Mouse (Mus musculus) hindbrain, embryonic 11.5 days (tissue): ENCODE data around the gene Ush1g. TPM values are rescaled to one million over a fixed set of nuclear protein-coding genes. Genes with fewer than 3 reads are reported as not detected.

Experiments
- ATAC-seq: fragments of 200-750 bp; cut with Nextera tagmentation; 2 replicates; pipeline ENCODE4 v1.8.0; 2017; ENCODE audit warnings: mild to moderate bottlenecking, moderate TSS enrichment, moderate library complexity; ENCODE audit not compliant: low FRiP score
- DNase-seq: peaks from one replicate; pipeline ENCODE4 v3.0.0-alpha.2; 2015; ENCODE audit warnings: low spot score
- H3K27ac ChIP-seq: fragments of 300-500 bp; sonication (generic); 2 replicates; pipeline ENCODE4 v1.5.1; 2014; ENCODE audit warnings: mild to moderate bottlenecking, low read depth, low read length
- H3K27me3 ChIP-seq: fragments of 300-500 bp; sonication (generic); 2 replicates; pipeline ENCODE4 v1.6.1; 2014; ENCODE audit warnings: mild to moderate bottlenecking, low read length, moderate library complexity, mixed read lengths; ENCODE audit not compliant: control insufficient read depth, insufficient read depth
- H3K36me3 ChIP-seq: fragments of 300-500 bp; sonication (generic); 2 replicates; pipeline ENCODE4 v1.6.1; 2014; ENCODE audit warnings: mild to moderate bottlenecking, low read length, moderate library complexity, mixed read lengths; ENCODE audit not compliant: control insufficient read depth, insufficient read depth
- H3K4me1 ChIP-seq: fragments of 300-500 bp; sonication (generic); replicated peaks from 2 replicates; pipeline ENCODE4 v1.6.1; 2014; ENCODE audit warnings: low read length, mixed read lengths; ENCODE audit not compliant: control insufficient read depth, insufficient read depth
- H3K4me2 ChIP-seq: fragments of 300-500 bp; sonication (generic); replicated peaks from 2 replicates; pipeline ENCODE4 v1.6.1; 2014; ENCODE audit warnings: mild to moderate bottlenecking, low read depth, low read length
- H3K4me3 ChIP-seq: fragments of 300-500 bp; sonication (generic); 2 replicates; pipeline ENCODE4 v1.5.1; 2014; ENCODE audit warnings: low read depth, low read length
- H3K9ac ChIP-seq: fragments of 300-500 bp; sonication (generic); 2 replicates; pipeline ENCODE4 v1.6.1; 2014; ENCODE audit warnings: low read depth, low read length
- H3K9me3 ChIP-seq: fragments of 300-500 bp; sonication (generic); 2 replicates; pipeline ENCODE4 v1.6.1; 2016; ENCODE audit warnings: low read length; ENCODE audit not compliant: control insufficient read depth
- WGBS: fragments of 180-500 bp; shearing (Covaris S2); extraction: QIAGEN DNeasy Blood & Tissue Kit; methylation state at CpG from one replicate; pipeline ENCODE4 v1.1.7; 2014; 5-methylcytosine and 5-hydroxymethylcytosine counted together
- polyA plus RNA-seq: library from polyadenylated mRNA; unstranded; fragments of >200 nt; fragmentation: Nextera tagmentation; extraction: Ambion mirVana; gene quantifications from 2 replicates; pipeline ENCODE4 v1.2.1, GENCODE M21; 2014

Gene Ush1g
- polyA plus RNA-seq, 1 experiment from 2014 or later = 0.05 TPM

DNA sequence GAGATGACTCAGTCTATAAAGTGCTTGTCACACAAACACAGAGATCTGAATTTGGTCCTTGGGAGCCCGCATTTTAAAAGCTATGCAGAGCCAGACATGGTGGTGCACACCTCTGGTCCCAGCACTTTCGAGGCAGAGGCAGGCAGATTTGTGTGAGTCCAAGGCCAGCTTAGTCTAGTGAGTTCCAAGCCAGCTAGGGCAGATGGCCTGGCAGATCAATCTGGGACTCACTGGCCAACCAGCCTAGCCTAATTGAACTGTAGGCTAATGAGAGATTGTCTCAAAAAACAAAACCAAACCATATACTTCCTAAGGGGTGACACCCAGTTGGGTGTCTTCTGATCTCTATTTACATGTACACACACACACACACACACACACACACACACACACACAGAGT lies 19.4 kb upstream of the Ush1g start:
- H3K4me2 ChIP-seq = no peak overlapping the region
- DNase-seq (no peak), ATAC-seq (no peak)
- H3K9ac ChIP-seq = no peak overlapping the region
- H3K27ac ChIP-seq = no peak overlapping the region
- WGBS = 78% methylated on average over 2 of the region's 2 CpGs
- H3K9me3 ChIP-seq = no peaks in the 10 kb centered on the region
- no peak overlapping the region for H3K4me3 ChIP-seq
- no peaks in the 10 kb centered on the region for H3K4me1 ChIP-seq
- H3K27me3 ChIP-seq = peaks cover 7% of the 10 kb centered on the region
- H3K36me3 ChIP-seq = no peaks in the 10 kb centered on the region

DNA sequence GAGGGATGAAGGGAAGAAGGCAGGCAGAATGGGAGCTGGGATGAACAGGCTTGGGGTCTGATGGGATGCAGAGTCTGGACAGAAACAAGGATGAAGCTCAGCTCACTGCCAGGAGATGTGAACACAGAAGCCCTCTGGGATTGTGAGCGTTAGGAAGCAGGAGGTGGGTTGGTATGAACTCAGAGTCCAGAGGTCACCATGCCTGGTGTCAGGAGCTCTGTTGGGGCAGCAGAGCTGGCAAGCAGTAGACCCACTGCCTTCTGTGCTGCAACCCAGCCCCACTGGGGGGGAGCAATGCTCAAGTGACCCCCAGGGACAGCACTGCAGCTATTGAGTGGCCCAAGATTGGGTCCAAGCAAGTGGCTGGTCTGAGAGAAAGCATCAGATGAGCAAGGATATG lies 16.0 kb upstream of the Ush1g start:
- H3K4me2 ChIP-seq = no peak overlapping the region
- no peak overlapping the region for H3K4me3 ChIP-seq
- no peaks in the 10 kb centered on the region for H3K9me3 ChIP-seq
- DNase-seq (no peak), ATAC-seq (no peak)
- H3K4me1 ChIP-seq = 0 out of 2 replicates have a peak, but pooled peaks cover 3% of the 10 kb centered on the region
- H3K9ac ChIP-seq = no peak overlapping the region
- no peak overlapping the region for H3K27ac ChIP-seq
- 76% methylated on average over 1 of the region's 1 CpGs for WGBS
- H3K27me3 ChIP-seq = peaks cover 26% of the 10 kb centered on the region
- no peaks in the 10 kb centered on the region for H3K36me3 ChIP-seq

DNA sequence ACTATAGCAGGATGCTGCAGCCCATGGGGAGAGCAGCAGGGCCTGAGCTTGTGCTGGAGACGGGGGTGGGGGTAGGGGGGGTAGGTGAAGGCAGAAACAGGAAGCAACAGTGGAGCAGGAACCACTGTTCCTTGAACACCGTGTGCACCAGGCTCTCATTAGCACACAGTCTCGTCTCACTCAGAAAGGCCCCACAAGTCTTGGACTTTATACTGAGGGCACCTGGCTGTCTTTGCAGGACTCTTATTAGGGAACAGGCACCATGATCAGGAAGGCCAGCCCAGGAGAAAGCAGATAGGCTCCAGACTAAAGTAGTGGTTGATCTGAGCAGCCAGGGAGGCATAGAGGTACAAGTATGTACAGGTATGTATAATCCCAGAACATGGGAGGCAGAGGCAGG lies 15.5 kb upstream of the Ush1g start:
- H3K27me3 ChIP-seq = peaks cover 26% of the 10 kb centered on the region
- H3K9me3 ChIP-seq = no peaks in the 10 kb centered on the region
- no peak overlapping the region for H3K27ac ChIP-seq
- DNase-seq (no peak), ATAC-seq (no peak)
- no peak overlapping the region for H3K4me3 ChIP-seq
- H3K4me1 ChIP-seq = 0 out of 2 replicates have a peak, but pooled peaks cover 3% of the 10 kb centered on the region
- H3K9ac ChIP-seq = no peak overlapping the region
- H3K36me3 ChIP-seq = no peaks in the 10 kb centered on the region
- 56% methylated on average over 3 of the region's 3 CpGs for WGBS
- no peak overlapping the region for H3K4me2 ChIP-seq

DNA sequence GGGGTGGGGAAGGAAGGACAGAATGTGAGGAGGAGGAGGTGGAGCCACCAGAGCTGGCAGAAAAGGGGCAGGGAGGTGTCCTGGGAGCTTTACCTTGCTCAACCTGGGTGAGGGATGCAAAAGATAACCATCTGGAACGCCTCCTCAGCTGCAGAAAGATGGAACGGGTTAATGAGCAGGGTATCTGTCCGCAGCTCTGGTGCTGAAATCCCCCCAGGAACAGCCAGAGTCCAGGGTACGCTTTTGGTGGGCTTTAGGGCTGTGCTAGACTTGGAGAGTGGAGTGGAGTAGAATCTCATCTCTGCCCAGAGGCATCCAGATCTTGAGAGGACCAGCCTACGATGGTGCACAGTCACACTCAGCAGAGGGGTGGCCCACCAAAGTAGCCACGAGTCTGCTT lies 14.3 kb upstream of the Ush1g start:
- Histone ChIP-seq H3K4me1 (0 out of 2 replicates have a peak, but pooled peaks cover 3% of the 10 kb centered on the region), H3K27me3 (peaks cover 26% of the 10 kb centered on the region), H3K27ac (no peak overlapping the region), H3K9me3 (no peaks in the 10 kb centered on the region), H3K9ac (no peak overlapping the region), H3K4me2 (no peak overlapping the region), H3K36me3 (no peaks in the 10 kb centered on the region), H3K4me3 (no peak overlapping the region)
- WGBS = 18% methylated on average over 6 of the region's 6 CpGs
- ATAC-seq = no peak
- DNase-seq = peak; percentile 29

DNA sequence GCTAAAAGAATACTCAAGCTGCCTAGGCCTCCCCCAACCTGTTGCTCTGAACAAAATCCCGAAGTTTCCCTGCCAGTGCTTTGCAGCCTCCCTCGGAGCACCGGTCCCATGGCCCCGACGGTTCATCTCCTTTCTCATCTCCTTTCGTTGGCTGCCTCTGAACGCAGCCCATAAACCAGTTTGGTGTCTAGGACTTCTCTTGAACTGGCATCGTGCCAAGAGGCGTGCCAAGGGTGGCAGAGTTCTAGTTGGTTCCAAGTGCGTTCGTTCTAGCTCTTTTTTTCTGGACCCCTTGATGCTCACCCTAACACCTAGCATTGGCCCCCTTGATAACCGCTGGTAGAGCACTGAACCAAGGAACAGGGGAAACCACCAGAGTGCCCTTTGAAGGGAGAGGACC lies 13.4 kb upstream of the Ush1g start:
- no peak for DNase-seq
- Histone ChIP-seq H3K36me3 (no peaks in the 10 kb centered on the region), H3K4me1 (0 out of 2 replicates have a peak, but pooled peaks cover 3% of the 10 kb centered on the region), H3K27ac (no peak overlapping the region), H3K9me3 (no peaks in the 10 kb centered on the region), H3K4me2 (no peak overlapping the region), H3K4me3 (no peak overlapping the region), H3K9ac (no peak overlapping the region), H3K27me3 (peaks cover 26% of the 10 kb centered on the region)
- no peak for ATAC-seq
- WGBS = 62% methylated on average over 12 of the region's 12 CpGs

DNA sequence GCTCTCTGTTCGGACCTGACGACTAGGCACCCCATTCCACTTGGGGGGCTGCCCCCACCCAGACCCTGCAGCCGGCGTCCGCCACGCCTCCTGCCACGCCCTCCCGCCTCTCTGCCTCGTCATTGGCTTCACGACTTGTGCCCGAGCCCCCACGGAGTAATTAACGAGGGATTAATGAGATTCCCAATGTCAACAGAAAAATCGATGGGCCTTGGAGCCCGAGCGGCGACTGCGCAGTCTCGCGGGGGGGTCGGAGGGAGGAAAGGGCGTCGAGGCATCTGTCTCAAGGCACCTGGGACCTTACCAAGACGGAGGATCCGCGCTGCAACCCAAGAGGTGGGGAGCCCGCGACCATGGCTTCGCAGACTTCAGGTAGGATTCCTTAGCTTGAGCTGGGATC lies 12.7 kb upstream of the Ush1g start, which contains the start of gene Otop3:
TSS of gene Otop3 (plus strand) at position 201 of the 400 bp plus-strand sequence.
- Histone ChIP-seq H3K4me1 (0 out of 2 replicates have a peak, but pooled peaks cover 3% of the 10 kb centered on the region), H3K4me2 (peak within 1 kb of the TSS; percentile 35), H3K27me3 (peaks cover 26% of the 10 kb centered on the region), H3K4me3 (peak within 1 kb of the TSS; percentile 17; the same call in 1 of the 2 replicates), H3K9me3 (no peaks in the 10 kb centered on the region), H3K27ac (no peak within 1 kb of the TSS), H3K9ac (no peak within 1 kb of the TSS), H3K36me3 (no peaks in the 10 kb centered on the region)
- DNase-seq (peak; percentile 55), ATAC-seq (no peak)
- 2% methylated on average over 29 of the region's 29 CpGs for WGBS

DNA sequence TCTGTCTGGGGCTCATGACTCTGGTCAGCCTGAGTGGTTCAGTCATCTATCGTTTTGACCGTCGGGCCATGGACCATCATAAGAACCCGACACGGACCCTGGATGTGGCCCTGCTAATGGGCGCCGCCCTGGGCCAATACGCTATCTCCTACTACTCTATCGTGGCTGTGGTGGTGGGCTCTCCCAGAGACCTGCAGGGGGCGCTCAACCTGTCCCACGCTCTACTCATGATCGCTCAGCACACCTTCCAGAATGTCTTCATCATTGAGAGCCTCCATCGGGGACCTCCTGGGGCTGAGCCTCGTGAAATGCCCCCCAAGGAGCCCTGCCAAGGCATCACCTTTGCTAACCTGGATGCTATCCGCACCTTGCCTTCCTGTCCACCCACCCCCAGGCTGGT lies 7.5 kb upstream of the Ush1g start:
- ATAC-seq = no peak
- peaks cover 5% of the 10 kb centered on the region for H3K27me3 ChIP-seq

DNA sequence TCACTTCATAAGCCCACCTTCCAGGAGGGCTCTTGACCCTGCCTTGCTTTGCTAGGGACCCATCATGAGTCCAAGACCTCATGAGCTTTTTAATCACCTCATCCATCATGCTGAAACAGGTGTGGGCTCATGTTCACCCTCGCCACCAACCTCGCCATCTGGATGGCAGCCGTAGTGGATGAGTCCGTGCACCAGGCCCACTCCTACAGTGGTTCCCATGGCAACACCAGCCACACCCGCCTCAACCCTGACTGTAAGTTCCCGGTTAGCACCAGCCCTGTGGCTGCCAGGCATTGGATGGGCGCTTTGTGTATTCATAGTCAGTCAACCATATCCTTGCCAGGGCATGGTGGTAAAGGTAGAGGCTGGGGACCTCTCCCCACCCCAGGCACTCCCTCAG lies 4.9 kb upstream of the Ush1g start:
- DNase-seq (no peak), ATAC-seq (no peak)
- 72% methylated on average over 7 of the region's 7 CpGs for WGBS
- no peak overlapping the region for H3K4me2 ChIP-seq
- H3K4me3 ChIP-seq = no peak overlapping the region
- H3K9me3 ChIP-seq = no peaks in the 10 kb centered on the region
- H3K27me3 ChIP-seq = peaks cover 30% of the 10 kb centered on the region
- H3K27ac ChIP-seq = no peak overlapping the region
- no peak overlapping the region for H3K9ac ChIP-seq
- H3K4me1 ChIP-seq = peaks cover 6% of the 10 kb centered on the region
- no peaks in the 10 kb centered on the region for H3K36me3 ChIP-seq

More for the DNA sequence above, 7.5 kb upstream of the Ush1g start:
- Histone ChIP-seq H3K4me1 (no peaks in the 10 kb centered on the region), H3K27ac (no peak overlapping the region), H3K4me3 (no peak overlapping the region), H3K9ac (no peak overlapping the region), H3K4me2 (no peak overlapping the region), H3K9me3 (no peaks in the 10 kb centered on the region), H3K36me3 (no peaks in the 10 kb centered on the region)
- 71% methylated on average over 15 of the region's 15 CpGs for WGBS
- DNase-seq = no peak

DNA sequence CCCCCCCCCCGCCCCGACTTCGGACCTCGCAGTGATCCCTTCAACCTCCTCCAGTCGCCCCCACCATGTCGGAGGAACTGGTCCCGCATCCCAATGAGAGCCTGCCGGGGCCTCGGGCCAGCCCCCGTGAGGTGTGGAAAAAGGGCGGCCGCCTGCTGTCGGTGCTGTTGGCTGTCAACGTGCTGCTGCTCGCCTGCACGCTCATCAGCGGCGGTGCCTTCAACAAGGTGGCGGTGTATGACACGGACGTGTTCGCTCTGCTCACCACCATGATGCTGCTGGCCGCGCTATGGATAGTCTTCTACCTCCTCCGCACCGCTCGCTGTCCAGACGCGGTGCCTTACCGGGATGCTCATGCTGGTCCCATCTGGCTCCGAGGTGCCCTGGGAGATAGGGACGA lies 1.5 kb upstream of the Ush1g start:
- Histone ChIP-seq H3K9ac (no peak overlapping the region), H3K27ac (no peak overlapping the region), H3K4me1 (peaks cover 14% of the 10 kb centered on the region), H3K4me2 (no peak overlapping the region), H3K36me3 (no peaks in the 10 kb centered on the region), H3K27me3 (peaks cover 64% of the 10 kb centered on the region), H3K4me3 (no peak overlapping the region), H3K9me3 (no peaks in the 10 kb centered on the region)
- no peak for ATAC-seq
- 25% methylated on average over 31 of the region's 32 CpGs for WGBS
- DNase-seq = no peak
